Mouse (Mus musculus): Measurements from ENCODE around the gene Agpat3.

DNA sequence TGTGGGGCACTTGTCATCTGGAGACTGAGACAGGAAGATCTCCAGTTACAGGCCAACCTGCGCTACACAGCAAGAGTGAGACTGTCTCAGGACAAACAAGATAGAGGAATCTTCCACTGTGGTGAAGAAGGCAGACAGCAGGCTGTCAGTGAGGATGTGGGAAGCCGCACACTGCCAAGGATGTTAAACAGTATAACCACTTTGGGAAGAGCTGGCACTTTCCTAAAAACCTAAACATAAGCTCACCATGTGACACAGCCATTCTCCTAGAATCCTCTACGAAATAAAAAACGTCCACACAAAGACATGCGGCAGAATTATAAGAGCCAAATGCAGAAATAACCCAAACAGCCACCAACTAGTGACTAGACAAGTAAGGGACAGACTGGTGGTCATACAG lies 114.0 kb downstream of the Agpat3 start:
- TF ChIP-seq CTCF (IDR thresholded peaks at IDR 0.05; ENCODE audit: control insufficient read depth, insufficient read depth, low read length) (no peak), POLR2A (IDR thresholded peaks at IDR 0.05; ENCODE audit: borderline replicate concordance, control insufficient read depth, low read depth, low read length) (no peak)
